Mouse (Mus musculus) MEL (cell line): ENCODE measurements at regions not wholly inside any gene's neighbourhood (a gene's known extent, or its start where the extent isn't known, plus 50 kb on each side); places are given as distances from the start of the nearest gene placed in this dataset.

ENCODE experiments used
- DNase-seq: peaks from one replicate; pipeline ENCODE4 v3.0.0; 2011; ENCODE audit warnings: low read depth, low spot score
- H3K27ac ChIP-seq: 2 replicates; pipeline ENCODE4 v1.5.1; 2012; ENCODE audit warnings: low read depth, mild to moderate bottlenecking, control low read depth, low read length, moderate library complexity; ENCODE audit not compliant: control insufficient read depth
- H3K27me3 ChIP-seq, 2 experiments: fragments of 150-350 bp in 1 of 2; sonication (generic) in 1 of 2; 2 replicates each; pipeline ENCODE4 v1.6.1; 2012; ENCODE audit warnings: low read length in 2 of 2, mild to moderate bottlenecking in 2 of 2, improper control_type of control experiment in 1 of 2, moderate library complexity in 1 of 2; ENCODE audit not compliant: insufficient read depth in 2 of 2, control insufficient read depth in 1 of 2
- H3K36me3 ChIP-seq, 2 experiments: 2 replicates each; pipeline ENCODE4 v1.6.1; 2012 to 2014; ENCODE audit warnings: low read length in 2 of 2, improper control_type of control experiment in 1 of 2, inconsistent platforms in 1 of 2, mild to moderate bottlenecking in 1 of 2; ENCODE audit not compliant: insufficient read depth in 2 of 2, control insufficient read depth in 1 of 2
- H3K4me1 ChIP-seq, 2 experiments: fragments of 150-350 bp in 1 of 2; sonication (generic) in 1 of 2; 2 replicates each; pipeline ENCODE4 v1.6.1; 2012; ENCODE audit warnings: low read length in 2 of 2, improper control_type of control experiment in 1 of 2, mild to moderate bottlenecking in 1 of 2; ENCODE audit not compliant: insufficient read depth in 2 of 2, control insufficient read depth in 1 of 2
- H3K4me3 ChIP-seq, 2 experiments: fragments of 150-350 bp in 1 of 2; sonication (generic) in 1 of 2; 2 replicates each; pipeline ENCODE4 v1.5.1; 2012; ENCODE audit warnings: low read depth in 2 of 2, low read length in 2 of 2, mild to moderate bottlenecking in 2 of 2, moderate library complexity in 2 of 2, control low read depth in 1 of 2, improper control_type of control experiment in 1 of 2; ENCODE audit not compliant: control insufficient read depth in 1 of 2, insufficient read depth in 1 of 2
- H3K79me2 ChIP-seq: 2 replicates; pipeline ENCODE4 v1.6.1; 2012; ENCODE audit warnings: mild to moderate bottlenecking, low read length, moderate library complexity; ENCODE audit not compliant: control insufficient read depth, poor library complexity, insufficient read depth
- H3K9ac ChIP-seq: 2 replicates; pipeline ENCODE4 v1.6.1; 2012; ENCODE audit warnings: low read depth, mild to moderate bottlenecking, control low read depth, low read length, moderate library complexity; ENCODE audit not compliant: control insufficient read depth, poor library complexity, severe bottlenecking
- H3K9me3 ChIP-seq: fragments of 150-350 bp; sonication (generic); replicated peaks from 2 replicates; pipeline ENCODE4 v1.6.1; 2012; ENCODE audit warnings: mild to moderate bottlenecking, low read length, improper control_type of control experiment, moderate library complexity; ENCODE audit not compliant: insufficient read depth
- CHD2 ChIP-seq: IDR thresholded peaks from 2 replicates; pipeline ENCODE4 v1.6.1; 2011; ENCODE audit warnings: low read length, improper control_type of control experiment
- E2F4 ChIP-seq: IDR thresholded peaks from 2 replicates; pipeline ENCODE4 v1.6.1; 2011; ENCODE audit warnings: low read depth, low read length, improper control_type of control experiment, borderline replicate concordance
- EP300 ChIP-seq, 2 experiments: IDR thresholded peaks; 2 replicates each; pipeline ENCODE4 v1.6.1; 2011; ENCODE audit warnings: improper control_type of control experiment in 2 of 2, low read length in 2 of 2, low read depth in 1 of 2, mild to moderate bottlenecking in 1 of 2
- GABPA ChIP-seq: IDR thresholded peaks from 2 replicates; pipeline ENCODE4 v1.6.1; 2012; ENCODE audit warnings: low read depth, mild to moderate bottlenecking, inconsistent platforms, low read length, improper control_type of control experiment, moderate library complexity
- MAZ ChIP-seq: IDR thresholded peaks from 2 replicates; pipeline ENCODE4 v1.6.1; 2012; ENCODE audit warnings: low read depth, mild to moderate bottlenecking, inconsistent platforms, low read length, improper control_type of control experiment
- MEF2A ChIP-seq: IDR thresholded peaks from 2 replicates; pipeline ENCODE4 v1.6.1; 2014; ENCODE audit warnings: low read depth, mild to moderate bottlenecking, inconsistent platforms, low read length, improper control_type of control experiment; ENCODE audit not compliant: poor library complexity, insufficient replicate concordance, severe bottlenecking; ENCODE audit errors: extremely low read depth
- MYB ChIP-seq: IDR thresholded peaks from 2 replicates; pipeline ENCODE4 v1.6.1; 2011; ENCODE audit warnings: mild to moderate bottlenecking, low read depth, low read length, improper control_type of control experiment
- POLR2A ChIP-seq, 2 experiments: IDR thresholded peaks; 2 replicates each; pipeline ENCODE4 v1.6.1; 2011 to 2012; ENCODE audit warnings: low read length in 2 of 2, mild to moderate bottlenecking in 2 of 2, control low read depth in 1 of 2, improper control_type of control experiment in 1 of 2, low read depth in 1 of 2, moderate library complexity in 1 of 2; ENCODE audit not compliant: control insufficient read depth in 1 of 2, insufficient read depth in 1 of 2, poor library complexity in 1 of 2
- POLR2AphosphoS2 ChIP-seq: IDR thresholded peaks from 2 replicates; pipeline ENCODE4 v1.6.1; 2011; ENCODE audit warnings: low read length, improper control_type of control experiment
- POLR2AphosphoS5 ChIP-seq: IDR thresholded peaks from 2 replicates; pipeline ENCODE4 v1.6.1; 2012; ENCODE audit warnings: low read depth, borderline replicate concordance, mild to moderate bottlenecking, inconsistent platforms, low read length, moderate library complexity, mixed read lengths
- RCOR1 ChIP-seq: IDR thresholded peaks from 2 replicates; pipeline ENCODE4 v1.6.1; 2012; ENCODE audit warnings: low read depth, mild to moderate bottlenecking, inconsistent platforms, low read length, improper control_type of control experiment
- SIN3A ChIP-seq: IDR thresholded peaks from 2 replicates; pipeline ENCODE4 v1.6.1; 2012; ENCODE audit warnings: low read length, improper control_type of control experiment, inconsistent platforms
- USF1 ChIP-seq: IDR thresholded peaks from 2 replicates; pipeline ENCODE4 v1.6.1; 2014; ENCODE audit warnings: low read depth, mild to moderate bottlenecking, inconsistent platforms, low read length, improper control_type of control experiment, moderate library complexity

DNA sequence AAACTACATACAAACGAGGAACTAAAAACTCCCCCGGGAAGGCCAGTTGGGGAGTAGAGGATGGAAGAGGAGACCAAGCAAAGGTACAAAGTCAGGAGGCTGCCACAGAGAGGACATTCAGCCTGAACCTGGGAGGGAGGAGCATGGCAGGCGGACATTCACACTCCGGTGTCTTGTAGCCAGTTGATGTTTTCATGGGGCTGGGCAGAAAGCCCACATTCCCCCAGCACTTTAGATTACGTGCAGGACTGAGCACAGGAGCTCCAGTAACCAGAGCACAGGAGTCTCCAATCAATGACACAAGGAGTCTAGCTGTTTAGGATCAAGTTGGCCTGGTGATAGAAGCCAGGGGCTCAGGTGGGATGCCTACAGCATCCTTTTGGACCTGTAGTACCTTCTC is 360.1 kb downstream of the Pdcd6ip start:
- no peaks in the 10 kb centered on the region for H3K79me2 ChIP-seq
- DNase-seq = no peak
- H3K4me3 ChIP-seq = no peak overlapping the region
- H3K4me1 ChIP-seq = no peaks in the 10 kb centered on the region
- no peaks in the 10 kb centered on the region for H3K36me3 ChIP-seq
- H3K9ac ChIP-seq = no peak overlapping the region
- no peak for TF ChIP-seq GABPA
- no peak for TF ChIP-seq POLR2A (IDR thresholded peaks at IDR 0.05; ENCODE audit: control insufficient read depth in 1 of 2, insufficient read depth in 1 of 2, low read depth in 1 of 2, low read length in 2 of 2, poor library complexity in 1 of 2)
- no peak for TF ChIP-seq USF1
- no peaks in the 10 kb centered on the region for H3K27me3 ChIP-seq
- no peaks in the 10 kb centered on the region for H3K9me3 ChIP-seq
- H3K27ac ChIP-seq = no peak overlapping the region

DNA sequence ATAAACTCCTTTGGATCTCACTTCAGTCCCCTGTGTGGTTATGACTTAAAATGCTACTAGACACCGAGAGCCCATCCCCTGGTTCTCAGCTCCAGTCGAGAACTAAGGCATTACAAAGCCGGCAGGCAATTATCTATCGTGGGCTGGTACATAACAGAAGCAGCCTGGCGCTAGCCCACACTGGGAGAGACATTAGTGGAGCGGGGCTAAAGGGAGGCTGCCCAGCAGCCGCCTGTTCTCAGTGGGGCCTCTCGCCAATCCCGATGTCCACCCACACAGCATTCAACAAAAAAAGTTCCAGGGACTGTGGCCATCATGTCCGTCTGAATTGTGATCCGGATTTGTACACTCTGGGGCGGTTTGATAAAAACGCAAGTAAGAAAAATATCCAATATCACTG is 361.5 kb downstream of the Pdcd6ip start:
- H3K9ac ChIP-seq = no peak overlapping the region
- no peaks in the 10 kb centered on the region for H3K79me2 ChIP-seq
- no peaks in the 10 kb centered on the region for H3K36me3 ChIP-seq
- no peaks in the 10 kb centered on the region for H3K27me3 ChIP-seq
- no peak for DNase-seq
- no peak overlapping the region for H3K27ac ChIP-seq
- no peaks in the 10 kb centered on the region for H3K4me1 ChIP-seq
- TF ChIP-seq MAZ (no peak), POLR2AphosphoS2 (no peak), GABPA (no peak), EP300 (IDR thresholded peaks at IDR 0.05; ENCODE audit: low read depth in 1 of 2, low read length in 2 of 2) (no peak), CHD2 (no peak), RCOR1 (no peak), USF1 (no peak), POLR2AphosphoS5 (no peak)
- TF ChIP-seq, all 39 proteins: peak for 0
- no peak overlapping the region for H3K4me3 ChIP-seq
- H3K9me3 ChIP-seq = no peaks in the 10 kb centered on the region

DNA sequence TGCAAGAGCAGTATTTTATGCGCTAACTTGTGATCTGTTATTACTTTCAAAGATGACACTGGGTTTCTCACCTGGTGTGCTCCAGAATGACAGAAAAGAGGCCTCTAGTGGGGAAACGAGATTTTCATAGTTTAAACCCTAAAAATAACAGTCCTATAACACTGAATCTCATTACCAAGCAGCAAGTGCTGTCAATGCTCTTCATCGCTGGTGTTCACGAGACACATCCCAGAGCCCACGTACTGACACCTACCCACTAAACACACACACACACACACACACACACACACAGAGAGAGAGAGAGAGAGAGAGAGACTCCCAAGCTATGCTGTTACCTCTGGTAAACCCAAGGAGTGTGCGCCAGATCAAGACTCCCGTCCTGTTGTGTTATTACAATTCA is 365.9 kb downstream of the Pdcd6ip start:
- no peaks in the 10 kb centered on the region for H3K9me3 ChIP-seq
- H3K27me3 ChIP-seq = no peaks in the 10 kb centered on the region
- no peaks in the 10 kb centered on the region for H3K4me1 ChIP-seq
- DNase-seq = no peak
- H3K4me3 ChIP-seq = no peak overlapping the region
- H3K79me2 ChIP-seq = no peaks in the 10 kb centered on the region
- no peak for TF ChIP-seq E2F4
- TF ChIP-seq GABPA = no peak
- no peak for TF ChIP-seq MYB
- TF ChIP-seq MEF2A = no peak
- TF ChIP-seq SIN3A = no peak
- TF ChIP-seq, all 39 proteins: peak for 0
- Histone ChIP-seq H3K36me3 (no peaks in the 10 kb centered on the region), H3K9ac (no peak overlapping the region), H3K27ac (no peak overlapping the region)
